Mouse (Mus musculus) midbrain, postnatal 0 days (tissue): ENCODE data around the gene Gm10447. TPM values are rescaled to one million over a fixed set of nuclear protein-coding genes. Genes with fewer than 3 reads are reported as not detected.

ENCODE experiments used
- ATAC-seq: fragments of 200-750 bp; cut with Nextera tagmentation; 2 replicates; pipeline ENCODE4 v1.8.0; 2017; ENCODE audit warnings: moderate number of reproducible peaks, mild to moderate bottlenecking, moderate TSS enrichment, moderate library complexity; ENCODE audit not compliant: low FRiP score
- DNase-seq: peaks from one replicate; pipeline ENCODE4 v3.0.0-alpha.2; 2015; ENCODE audit warnings: low spot score
- H3K27ac ChIP-seq: fragments of 300-500 bp; sonication (generic); 2 replicates; pipeline ENCODE4 v1.5.1; 2014; ENCODE audit warnings: low read depth, mild to moderate bottlenecking, low read length, mixed read lengths
- H3K27me3 ChIP-seq: fragments of 300-500 bp; sonication (generic); 2 replicates; pipeline ENCODE4 v1.6.1; 2014; ENCODE audit warnings: low read length, control low read depth, mixed read lengths; ENCODE audit not compliant: insufficient read depth
- H3K36me3 ChIP-seq: fragments of 300-500 bp; sonication (generic); 2 replicates; pipeline ENCODE4 v1.6.1; 2014; ENCODE audit warnings: low read length, control low read depth, mixed read lengths; ENCODE audit not compliant: insufficient read depth
- H3K4me1 ChIP-seq: fragments of 300-500 bp; sonication (generic); 2 replicates; pipeline ENCODE4 v1.6.1; 2014; ENCODE audit warnings: mild to moderate bottlenecking, control low read depth, antibody characterized with exemption, low read length, mixed read lengths; ENCODE audit not compliant: insufficient read depth
- H3K4me2 ChIP-seq: fragments of 300-500 bp; sonication (generic); 2 replicates; pipeline ENCODE4 v1.6.1; 2014; ENCODE audit warnings: low read depth, mild to moderate bottlenecking, low read length, mixed read lengths; ENCODE audit not compliant: poor library complexity, severe bottlenecking
- H3K4me3 ChIP-seq: fragments of 300-500 bp; sonication (generic); 2 replicates; pipeline ENCODE4 v1.5.1; 2014; ENCODE audit warnings: low read depth, mild to moderate bottlenecking, low read length, moderate library complexity
- H3K9ac ChIP-seq: fragments of 300-500 bp; sonication (generic); replicated peaks from 2 replicates; pipeline ENCODE4 v1.6.1; 2014; ENCODE audit warnings: mild to moderate bottlenecking, low read length, moderate library complexity, mixed read lengths; ENCODE audit not compliant: poor library complexity, severe bottlenecking
- H3K9me3 ChIP-seq: fragments of 300-500 bp; sonication (generic); 2 replicates; pipeline ENCODE4 v1.6.1; 2016; ENCODE audit warnings: low read length, control low read depth
- CTCF ChIP-seq: IDR thresholded peaks from 2 replicates; pipeline ENCODE4 v1.5.1; 2016; ENCODE audit warnings: antibody characterized with exemption, mild to moderate bottlenecking
- WGBS: fragments of 180-500 bp; shearing (Covaris S2); extraction: QIAGEN DNeasy Blood & Tissue Kit; methylation state at CpG from one replicate; pipeline ENCODE4 v1.1.7; 2014; 5-methylcytosine and 5-hydroxymethylcytosine counted together
- polyA plus RNA-seq: library from polyadenylated mRNA; unstranded; fragments of >200 nt; fragmentation: Nextera tagmentation; extraction: Ambion mirVana; gene quantifications from 2 replicates; pipeline ENCODE4 v1.2.1, GENCODE M21; 2015
- total RNA-seq: library from RNA; depleted of rRNA; stranded (reverse); fragments of >200 nt; gene quantifications from 2 replicates; pipeline ENCODE4 v1.2.3, GENCODE M21; 2014

Gene Gm10447
- total and polyA plus RNA-seq, 2 experiments from 2014 or later, result 0.11 TPM; not detected in 1

DNA sequence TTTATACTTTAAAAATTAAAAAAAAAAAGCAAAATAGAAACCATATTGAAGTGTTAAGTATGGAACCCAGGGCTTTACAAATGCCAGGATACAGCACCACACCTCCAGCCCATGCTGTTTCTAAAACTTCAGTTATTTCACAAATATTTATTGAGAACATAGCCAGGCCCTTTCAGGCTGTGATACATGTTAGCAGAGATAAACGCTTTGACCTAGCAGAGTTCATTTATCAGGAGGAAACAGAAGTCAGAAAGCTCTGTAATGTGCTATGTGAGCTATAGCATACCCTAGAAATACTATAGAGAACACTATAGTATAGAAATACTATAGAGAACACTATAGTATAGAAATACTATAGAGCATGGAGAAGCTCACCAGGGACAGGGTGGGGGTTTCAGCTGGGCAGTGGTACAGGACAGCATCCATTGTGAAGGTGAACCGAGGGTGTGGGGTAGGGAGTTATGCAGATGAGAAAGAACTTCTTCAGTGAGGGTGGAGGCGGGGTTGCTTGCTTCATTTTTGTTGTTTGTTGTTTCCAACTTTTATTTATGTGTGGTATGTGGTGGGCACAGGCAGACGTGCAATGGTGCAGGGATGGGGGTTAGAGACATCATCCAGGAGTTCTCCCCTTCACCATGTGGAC is 24.3 kb upstream of the Gm10447 start:
- Histone ChIP-seq H3K4me1 (peaks cover 3% of the 10 kb centered on the region; the same call in 1 of the 2 replicates), H3K36me3 (no peaks in the 10 kb centered on the region), H3K9me3 (no peaks in the 10 kb centered on the region), H3K9ac (no peak overlapping the region), H3K27me3 (peaks cover 32% of the 10 kb centered on the region), H3K4me3 (no peak overlapping the region), H3K27ac (no peak overlapping the region), H3K4me2 (no peak overlapping the region)
- no peak for TF ChIP-seq CTCF
- DNase-seq, result no peak
- ATAC-seq, result no peak
- WGBS, result 72% methylated on average over 4 of the region's 4 CpGs

DNA sequence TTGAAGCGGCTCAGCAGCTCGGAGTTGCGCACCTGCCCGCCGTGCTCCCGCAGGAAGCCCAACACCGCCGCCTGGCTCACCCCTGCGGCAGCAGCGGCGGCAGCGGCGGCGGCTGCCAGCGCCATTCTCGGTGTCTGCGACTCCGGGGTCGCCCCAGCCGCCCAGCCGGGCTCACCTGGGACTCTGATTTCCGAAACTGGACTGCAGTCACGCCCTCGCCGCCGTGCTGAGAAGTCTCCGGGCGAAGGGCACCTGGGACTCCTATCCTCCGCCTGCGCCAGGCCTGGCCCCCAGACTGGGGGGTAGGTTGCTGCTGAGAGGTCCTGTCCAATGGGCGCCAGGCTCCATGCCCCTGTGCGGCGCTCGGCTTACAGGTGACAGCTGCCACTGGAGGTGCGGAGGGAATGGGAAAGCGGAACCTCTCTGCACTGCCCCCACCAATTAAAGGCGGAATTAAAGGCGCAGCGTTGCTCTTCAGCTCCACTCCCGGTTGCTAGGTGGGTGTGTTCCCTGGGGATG is 22.9 kb upstream of the Gm10447 start, which contains the start of the genes Gm9945 and Sowaha:
TSS of gene Gm9945 (plus strand) at position 384 of the 519 bp plus-strand sequence.
TSS of gene Sowaha (minus strand) at position 492 of the 519 bp plus-strand sequence.
- DNase-seq (peak; percentile 72), ATAC-seq (peak; percentile 55; the same call in 1 of the 2 replicates)
- Histone ChIP-seq H3K9ac (peak within 1 kb of the TSS; percentile 70), H3K27ac (0 out of 2 replicates have a peak within 1 kb of the TSS, but pooled peaks have one; percentile 12), H3K9me3 (no peaks in the 10 kb centered on the region), H3K36me3 (no peaks in the 10 kb centered on the region), H3K4me3 (peak within 1 kb of the TSS; percentile 62), H3K4me1 (peaks cover 9% of the 10 kb centered on the region; the same call in 1 of the 2 replicates), H3K27me3 (peaks cover 30% of the 10 kb centered on the region), H3K4me2 (peak within 1 kb of the TSS; percentile 79)
- peak; percentile 31 for TF ChIP-seq CTCF
- WGBS, result 2% methylated on average over 37 of the region's 40 CpGs

GRCm38 (mm10) chr11:53479171-53479782 is 22.4 kb upstream of the Gm10447 start:
- 0 out of 2 replicates have a peak overlapping the region, but pooled peaks have one; percentile 12 for H3K27ac ChIP-seq
- H3K9ac ChIP-seq, result peak overlapping the region; percentile 70
- TF ChIP-seq CTCF, result no peak
- DNase-seq, result no peak
- no peaks in the 10 kb centered on the region for H3K36me3 ChIP-seq
- H3K4me3 ChIP-seq, result peak overlapping the region; percentile 62
- no peak for ATAC-seq
- peaks cover 30% of the 10 kb centered on the region for H3K27me3 ChIP-seq
- peaks cover 9% of the 10 kb centered on the region; the same call in 1 of the 2 replicates for H3K4me1 ChIP-seq
- under 1% methylated on average over 60 of the region's 62 CpGs for WGBS
- peak overlapping the region; percentile 79 for H3K4me2 ChIP-seq
- no peaks in the 10 kb centered on the region for H3K9me3 ChIP-seq

GRCm38 (mm10) chr11:53478383-53479170 is 21.7 kb upstream of the Gm10447 start:
- peak overlapping the region; percentile 70 for H3K9ac ChIP-seq
- H3K27ac ChIP-seq, result no peak overlapping the region
- H3K27me3 ChIP-seq, result peaks cover 36% of the 10 kb centered on the region
- peak overlapping the region; percentile 62 for H3K4me3 ChIP-seq
- peaks cover 9% of the 10 kb centered on the region; the same call in 1 of the 2 replicates for H3K4me1 ChIP-seq
- no peak for TF ChIP-seq CTCF
- H3K36me3 ChIP-seq, result no peaks in the 10 kb centered on the region
- 5% methylated on average over 72 of the region's 79 CpGs for WGBS
- ATAC-seq (peak; percentile 59), DNase-seq (no peak)
- H3K9me3 ChIP-seq, result no peaks in the 10 kb centered on the region
- peak overlapping the region; percentile 79 for H3K4me2 ChIP-seq

DNA sequence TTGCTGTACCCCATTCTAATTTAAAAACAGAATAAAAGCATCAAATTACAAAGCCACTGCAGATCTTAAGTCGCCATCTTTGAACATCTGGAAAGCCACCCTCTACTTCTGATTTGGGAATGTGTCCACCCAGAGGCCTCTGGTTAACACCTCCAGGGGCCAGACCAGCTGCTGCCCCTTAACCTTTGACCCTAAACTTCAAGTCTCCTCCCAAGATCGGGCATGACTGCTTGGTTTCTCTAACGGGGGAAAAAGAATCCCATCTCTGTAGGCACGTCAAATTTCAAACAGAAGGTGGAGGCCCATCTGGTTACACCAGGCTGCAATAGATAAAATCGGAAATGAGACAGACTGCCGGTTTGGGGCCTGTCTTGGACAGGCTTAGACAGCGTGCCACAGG is 20.9 kb upstream of the Gm10447 start:
- ATAC-seq (no peak), DNase-seq (no peak)
- whole genome bisulfite sequencing, result 49% methylated on average over 7 of the region's 7 CpGs
- no peak overlapping the region for H3K4me2 ChIP-seq
- no peaks in the 10 kb centered on the region for H3K36me3 ChIP-seq
- no peak for TF ChIP-seq CTCF
- no peak overlapping the region for H3K4me3 ChIP-seq
- peaks cover 36% of the 10 kb centered on the region for H3K27me3 ChIP-seq
- H3K9me3 ChIP-seq, result no peaks in the 10 kb centered on the region
- H3K9ac ChIP-seq, result no peak overlapping the region
- H3K4me1 ChIP-seq, result peaks cover 9% of the 10 kb centered on the region; the same call in 1 of the 2 replicates
- no peak overlapping the region for H3K27ac ChIP-seq
